Mouse (Mus musculus) liver, adult 2 months (tissue): ENCODE data around the gene Reps1. TPM values are rescaled to one million over a fixed set of nuclear protein-coding genes. Genes with fewer than 3 reads are reported as not detected.
"Not testable (repeated sequence)": the region's sequence is repeated elsewhere in the genome, so short reads cannot be mapped to it uniquely, and the experiment has no call there.

Experiments
- DNase-seq: peaks from one replicate; pipeline ENCODE4 v3.0.0-alpha.2; 2011; ENCODE audit warnings: low read depth, low spot score; ENCODE audit errors: extremely low read depth
- H3K27ac ChIP-seq: fragments of 200-500 bp; replicated peaks from 2 replicates; pipeline ENCODE4 v1.5.1; 2012; ENCODE audit warnings: low read depth, mild to moderate bottlenecking, control low read depth, inconsistent platforms, low read length; ENCODE audit not compliant: insufficient read depth
- H3K27me3 ChIP-seq: fragments of 200-500 bp; 2 replicates; pipeline ENCODE4 v1.6.1; 2012; ENCODE audit warnings: mild to moderate bottlenecking, moderate library complexity, low read length, inconsistent platforms; ENCODE audit not compliant: control insufficient read depth, insufficient read depth
- H3K36me3 ChIP-seq: fragments of 200-500 bp; 2 replicates; pipeline ENCODE4 v1.6.1; 2012; ENCODE audit warnings: low read length, inconsistent platforms; ENCODE audit not compliant: control insufficient read depth, insufficient read depth
- H3K4me1 ChIP-seq: fragments of 200-500 bp; 2 replicates; pipeline ENCODE4 v1.6.1; 2011; ENCODE audit warnings: low read length; ENCODE audit not compliant: control insufficient read depth, insufficient read depth
- H3K4me3 ChIP-seq: fragments of 200-500 bp; 2 replicates; pipeline ENCODE4 v1.5.1; 2011; ENCODE audit warnings: low read depth, mild to moderate bottlenecking, control low read depth, low read length, moderate library complexity; ENCODE audit not compliant: insufficient read depth
- H3K79me2 ChIP-seq: fragments of 200-500 bp; 2 replicates; pipeline ENCODE4 v1.6.1; 2012; ENCODE audit warnings: inconsistent platforms, mild to moderate bottlenecking, low read length, moderate library complexity; ENCODE audit not compliant: control insufficient read depth, insufficient read depth
- H3K9ac ChIP-seq: fragments of 200-500 bp; 2 replicates; pipeline ENCODE4 v1.6.1; 2012; ENCODE audit warnings: low read depth, mild to moderate bottlenecking, control low read depth, inconsistent platforms, low read length
- CTCF ChIP-seq: fragments of 200-500 bp; IDR thresholded peaks from 2 replicates; pipeline ENCODE4 v1.5.1; 2011; ENCODE audit warnings: low read depth, low read length, control low read depth
- POLR2A ChIP-seq: fragments of 200-500 bp; IDR thresholded peaks from 2 replicates; pipeline ENCODE4 v1.6.1; 2011; ENCODE audit warnings: low read length, control low read depth; ENCODE audit not compliant: insufficient read depth; ENCODE audit errors: extremely low read depth
- WGBS: fragments of 180-500 bp; shearing (Covaris S2); methylation state at CpG from one replicate; pipeline ENCODE4 v1.1.7; 2018; 5-methylcytosine and 5-hydroxymethylcytosine counted together
- polyA plus RNA-seq: library from polyadenylated mRNA; depleted of rRNA; stranded (reverse); fragments of >200 nt; gene quantifications from 2 replicates; pipeline ENCODE4 v1.2.3, GENCODE M21; 2012
- total RNA-seq: library from RNA; depleted of rRNA; stranded (reverse); fragments of >200 nt; gene quantifications from 2 replicates; pipeline ENCODE4 v1.2.3, GENCODE M21; 2014

Reps1 gene
- total and polyA plus RNA-seq, 2 experiments = 12.4 to 17.6 TPM

DNA sequence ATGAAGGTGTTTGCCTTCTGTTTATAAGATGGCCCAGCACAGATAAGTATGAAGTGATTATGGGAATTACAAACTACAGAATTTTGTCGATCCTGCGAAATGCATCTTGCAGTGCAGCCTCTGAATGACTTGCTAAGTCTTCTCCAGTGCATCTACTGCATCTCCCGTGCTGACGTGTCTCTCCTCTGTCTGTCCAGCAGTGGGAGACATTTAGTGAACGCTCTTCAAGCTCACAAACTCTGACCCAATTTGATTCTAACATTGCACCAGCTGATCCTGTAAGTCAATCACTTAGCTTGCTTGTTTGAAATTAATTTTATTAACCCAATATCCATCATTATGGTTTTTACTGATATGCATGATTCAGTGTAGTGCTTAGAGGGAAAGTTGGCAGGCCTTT is 51.8 kb downstream of the Reps1 start:
- H3K4me1 ChIP-seq = no peaks in the 10 kb centered on the region
- H3K27me3 ChIP-seq = no peaks in the 10 kb centered on the region
- TF ChIP-seq CTCF (peak; percentile 23; the same call in 1 of the 2 replicates), POLR2A (no peak)
- no peak overlapping the region for H3K27ac ChIP-seq
- H3K36me3 ChIP-seq = peaks cover 19% of the 10 kb centered on the region
- H3K4me3 ChIP-seq = no peak overlapping the region
- DNase-seq = peak; percentile 48
- no peaks in the 10 kb centered on the region for H3K79me2 ChIP-seq
- 64% methylated on average over 5 of the region's 5 CpGs for WGBS
- H3K9ac ChIP-seq = no peak overlapping the region

DNA sequence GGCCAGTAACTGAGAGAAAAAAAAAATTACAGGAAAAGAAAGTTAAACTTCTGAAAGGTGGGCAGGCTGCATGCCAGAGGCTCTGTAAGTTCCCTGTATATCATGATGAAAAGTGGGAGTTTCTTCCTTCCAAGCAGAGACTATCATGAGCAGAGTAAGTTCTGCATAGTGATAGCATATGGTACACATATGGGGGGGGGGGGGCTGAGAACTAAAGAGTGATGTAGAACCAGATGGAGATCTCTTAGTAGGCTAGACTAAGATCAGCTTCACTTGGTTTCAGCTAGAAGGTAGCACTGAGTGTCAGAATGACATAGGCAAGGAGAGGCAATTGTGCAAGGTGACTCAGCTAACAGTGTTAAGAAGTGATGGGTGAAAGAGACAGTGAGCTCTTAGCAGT is 55.3 kb downstream of the Reps1 start:
- Histone ChIP-seq H3K9ac (no peak overlapping the region), H3K36me3 (peaks cover 12% of the 10 kb centered on the region), H3K27ac (no peak overlapping the region), H3K4me1 (no peaks in the 10 kb centered on the region), H3K27me3 (no peaks in the 10 kb centered on the region), H3K4me3 (no peak overlapping the region), H3K79me2 (no peaks in the 10 kb centered on the region)
- DNase-seq = no peak
- TF ChIP-seq CTCF (no peak), POLR2A (no peak)

DNA sequence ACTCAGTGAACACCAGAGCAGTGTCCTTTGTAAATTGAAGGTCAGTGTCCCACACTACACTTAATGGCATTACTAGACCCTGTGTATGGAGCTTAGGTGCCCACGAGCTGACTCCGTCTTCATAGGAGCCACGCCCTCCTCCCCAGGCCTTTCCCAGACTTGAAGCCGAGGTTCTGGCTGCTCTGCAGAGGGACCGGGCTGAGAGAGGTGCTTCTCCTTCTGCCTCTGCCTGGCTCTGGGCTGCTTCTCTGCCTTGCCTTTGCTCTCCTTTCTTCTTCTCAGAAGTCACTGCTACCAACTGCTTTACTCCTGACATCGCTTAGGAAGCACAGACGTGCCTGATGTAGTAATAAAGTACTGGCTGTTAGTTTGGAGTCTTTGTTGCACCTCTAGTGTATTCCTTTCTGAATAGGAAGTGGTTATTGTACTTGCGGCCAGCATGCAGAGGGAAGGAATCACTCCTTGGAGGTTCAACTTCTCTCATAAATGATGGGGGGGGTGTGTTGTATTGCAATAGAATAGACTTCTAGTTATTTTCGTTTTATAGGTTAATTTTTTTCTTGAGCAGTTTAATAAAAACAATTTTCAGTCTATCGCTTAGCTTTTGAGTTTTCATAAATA is 57.9 kb downstream of the Reps1 start:
- Histone ChIP-seq H3K27ac (no peak overlapping the region), H3K9ac (no peak overlapping the region), H3K79me2 (no peaks in the 10 kb centered on the region), H3K27me3 (no peaks in the 10 kb centered on the region), H3K4me3 (no peak overlapping the region), H3K4me1 (no peaks in the 10 kb centered on the region), H3K36me3 (peaks cover 24% of the 10 kb centered on the region)
- DNase-seq = no peak
- TF ChIP-seq POLR2A (no peak), CTCF (no peak)
- 95% methylated on average over 10 of the region's 10 CpGs for WGBS

DNA sequence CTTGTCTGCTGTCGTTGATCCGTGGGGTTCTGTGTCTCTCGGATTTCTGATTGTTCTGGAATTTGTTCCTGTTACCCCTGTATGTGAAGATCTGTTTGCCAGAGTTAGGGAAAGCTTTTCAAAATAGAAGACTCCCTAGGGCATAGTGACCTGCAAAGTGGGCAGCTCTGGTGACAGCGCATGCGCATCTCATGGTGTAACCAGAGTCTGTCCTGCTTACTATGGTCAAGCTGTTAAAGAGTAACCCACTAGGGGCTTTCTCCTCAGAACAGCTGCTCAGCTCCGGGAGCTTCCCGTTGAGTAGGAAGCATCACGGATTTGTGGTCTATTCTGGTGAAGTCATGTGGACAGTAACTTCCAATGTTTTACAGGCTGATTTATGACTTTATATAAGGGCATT is 62.7 kb downstream of the Reps1 start:
- Histone ChIP-seq H3K4me1 (no peaks in the 10 kb centered on the region), H3K79me2 (no peaks in the 10 kb centered on the region), H3K27me3 (no peaks in the 10 kb centered on the region), H3K36me3 (peaks cover 52% of the 10 kb centered on the region), H3K4me3 (no peak overlapping the region), H3K9ac (no peak overlapping the region), H3K27ac (no peak overlapping the region)
- TF ChIP-seq CTCF = no peak
- no peak for TF ChIP-seq POLR2A
- WGBS = 92% methylated on average over 8 of the region's 8 CpGs
- DNase-seq = no peak

- no peaks in the 10 kb centered on the region for H3K79me2 ChIP-seq
- H3K27me3 ChIP-seq = no peaks in the 10 kb centered on the region
- no peak overlapping the region for H3K9ac ChIP-seq
- WGBS = 96% methylated on average over 5 of the region's 5 CpGs
- no peak overlapping the region for H3K27ac ChIP-seq
- H3K4me1 ChIP-seq = no peaks in the 10 kb centered on the region; the same call in 1 of the 2 replicates
- DNase-seq = peak; percentile 9
- TF ChIP-seq CTCF (no peak), POLR2A (no peak)
- H3K4me3 ChIP-seq = no peak overlapping the region
- peaks cover 7% of the 10 kb centered on the region for H3K36me3 ChIP-seq
Measured at GRCm38 (mm10) chr10:18130276-18130675, 74.6 kb downstream of the Reps1 start.

GRCm38 (mm10) chr10:18131666-18132650 is 76.3 kb downstream of the Reps1 start:
- Histone ChIP-seq H3K9ac (no peak overlapping the region), H3K4me1 (no peaks in the 10 kb centered on the region; the same call in 1 of the 2 replicates), H3K4me3 (no peak overlapping the region), H3K79me2 (no peaks in the 10 kb centered on the region), H3K27ac (no peak overlapping the region), H3K36me3 (no peaks in the 10 kb centered on the region; the same call in 1 of the 2 replicates), H3K27me3 (no peaks in the 10 kb centered on the region)
- WGBS = 54% methylated on average over 10 of the region's 10 CpGs
- no peak for DNase-seq
- TF ChIP-seq CTCF (no peak), POLR2A (no peak)

GRCm38 (mm10) chr10:18138853-18139503 is 83.3 kb downstream of the Reps1 start:
- H3K27ac ChIP-seq, H3K27me3 ChIP-seq, H3K79me2 ChIP-seq, H3K4me3 ChIP-seq, H3K36me3 ChIP-seq, DNase-seq, H3K4me1 ChIP-seq, H3K9ac ChIP-seq: not testable (repeated sequence)
- 47% methylated on average over 15 of the region's 26 CpGs for WGBS
